Mouse (Mus musculus) cerebellum, postnatal 14 days (tissue): ENCODE results near the gene Disp1.
A peak's percentile ranks its signal among the peaks of the same experiment; 100 is the strongest.

Experiments
- DNase-seq, 2 experiments: peaks; one replicate each; pipeline ENCODE4 v3.0.0; 2021; ENCODE audit warnings: mixed read lengths in 2 of 2

The Disp1 gene

DNA sequence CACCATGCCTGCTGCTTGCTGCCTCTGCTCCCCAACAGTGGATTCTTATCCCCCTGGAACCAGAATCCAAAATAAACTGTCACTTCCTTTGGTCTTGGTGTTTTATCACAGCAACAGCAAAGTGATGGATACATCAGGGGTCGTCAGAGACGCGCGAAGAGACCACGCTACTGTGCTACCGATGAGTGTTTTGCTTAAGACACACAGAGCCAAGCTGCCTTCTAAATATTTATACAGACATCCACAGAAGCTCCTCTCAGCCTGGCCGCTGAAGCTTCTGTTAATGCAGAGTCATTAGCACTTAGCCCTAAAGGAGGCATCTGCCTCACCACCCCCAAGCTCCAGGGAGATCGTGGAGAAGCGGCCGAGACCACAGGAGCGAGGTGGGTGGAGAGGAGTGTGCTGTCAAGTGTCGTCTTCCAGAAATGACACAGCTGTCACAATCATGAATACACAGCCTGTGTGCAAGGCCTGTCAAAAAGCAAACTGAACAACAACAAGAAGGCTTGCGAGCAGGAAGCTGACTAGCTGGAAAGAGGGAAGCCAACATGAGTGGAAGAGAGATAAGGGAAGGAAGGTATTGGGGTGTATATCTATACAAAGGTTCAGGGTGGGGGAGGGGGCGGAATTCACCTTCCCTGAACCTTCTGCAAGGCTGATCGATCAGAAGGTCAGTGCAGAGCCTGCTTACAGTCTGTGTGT lies 146.1 kb downstream of the Disp1 start:
- no peak for DNase-seq

- no peak for DNase-seq
Measured at GRCm38 (mm10) chr1:183072263-183073050, 148.9 kb downstream of the Disp1 start.

GRCm38 (mm10) chr1:183069954-183070649 lies 151.2 kb downstream of the Disp1 start:
- DNase-seq = no peak

GRCm38 (mm10) chr1:183067807-183068206 lies 153.5 kb downstream of the Disp1 start:
- no peak for DNase-seq

DNA sequence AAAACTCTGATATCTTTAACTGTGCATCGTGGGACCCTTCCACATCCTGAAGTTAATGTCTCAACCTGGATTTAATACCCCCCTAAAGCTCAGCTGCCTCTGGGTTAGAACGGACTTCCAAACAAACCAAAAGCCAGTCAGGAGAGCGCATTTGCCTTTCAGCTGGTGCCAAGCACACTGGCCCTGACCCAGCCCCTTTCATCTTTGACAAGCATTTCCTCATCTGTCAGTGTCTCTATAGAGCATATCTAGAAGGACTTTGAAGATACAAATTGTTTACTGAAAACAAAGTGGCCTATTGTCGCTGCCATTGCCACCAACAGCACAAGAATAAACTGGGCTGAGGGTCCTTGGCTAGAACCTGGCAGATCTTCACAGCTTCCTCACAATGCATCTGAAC lies 154.3 kb downstream of the Disp1 start:
- no peak for DNase-seq

GRCm38 (mm10) chr1:183060611-183061010 lies 160.7 kb downstream of the Disp1 start:
- no peak for DNase-seq

DNA sequence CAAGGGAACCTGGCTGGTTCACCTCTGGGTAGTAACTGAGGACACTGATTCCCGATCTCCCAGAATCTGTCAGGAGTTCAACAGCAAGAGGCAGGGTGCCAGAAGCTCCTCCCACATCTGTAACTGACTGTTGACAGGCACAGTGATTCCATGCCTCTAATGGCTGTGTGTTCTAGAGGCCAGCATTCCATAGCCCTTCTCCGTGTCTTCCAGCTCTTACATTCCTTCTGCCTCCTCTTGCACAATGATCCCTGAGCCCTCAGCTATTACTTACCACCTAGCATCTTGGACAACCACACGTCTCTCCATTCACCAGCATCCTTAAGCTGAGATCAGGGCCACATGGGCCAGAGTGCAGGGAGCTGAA lies 165.1 kb downstream of the Disp1 start:
- no peak for DNase-seq

DNA sequence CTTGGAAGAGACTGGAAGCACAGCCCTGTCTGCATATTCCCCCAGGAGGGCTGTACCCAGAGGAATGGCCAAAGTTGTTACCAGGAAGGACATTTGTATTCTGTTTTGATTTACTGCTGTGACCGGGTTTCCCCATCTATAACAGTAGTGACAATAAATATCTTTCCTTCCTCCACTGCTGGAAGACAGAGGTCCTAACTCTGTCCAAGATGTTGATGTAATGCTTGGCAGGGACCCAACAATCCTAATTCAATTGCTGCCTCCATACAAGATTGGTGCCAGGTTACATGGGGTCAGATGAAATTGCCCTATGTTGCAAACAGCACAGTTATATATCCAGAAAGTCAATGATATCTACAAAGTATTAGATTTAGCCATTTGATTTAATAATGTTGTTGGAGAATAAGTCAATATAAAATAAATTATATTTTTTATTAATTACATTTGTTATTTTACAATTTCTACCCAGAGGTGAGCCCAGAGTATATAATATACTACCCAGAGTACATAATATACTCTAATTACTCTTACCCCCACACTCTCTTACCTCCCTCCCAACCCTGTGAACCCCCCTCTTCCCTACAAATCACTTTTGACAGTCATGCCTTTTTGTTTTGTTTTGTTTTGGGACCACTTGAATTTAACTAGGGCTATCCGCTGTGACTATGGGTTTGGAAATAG lies 165.6 kb downstream of the Disp1 start:
- DNase-seq = peak; percentile 32 to 62

DNA sequence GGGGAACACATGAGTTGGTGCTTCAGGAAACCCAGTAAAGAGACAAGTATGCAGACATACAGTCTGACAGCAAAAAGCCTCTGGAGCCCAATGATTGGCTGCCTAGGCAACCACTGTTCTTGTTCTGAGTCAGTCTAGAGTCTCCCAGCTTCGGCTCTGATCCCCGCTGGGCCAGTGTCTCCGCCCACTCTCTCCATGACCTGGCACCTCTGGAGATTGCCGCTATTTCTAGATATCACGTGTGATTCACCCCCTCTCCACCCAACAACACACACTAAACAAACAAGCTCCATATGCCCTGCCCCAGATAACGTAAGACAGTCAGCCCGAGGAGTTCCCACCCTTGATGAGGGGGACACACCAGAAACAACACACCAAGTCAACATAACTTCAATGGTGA lies 168.7 kb downstream of the Disp1 start:
- DNase-seq = no peak

GRCm38 (mm10) chr1:183049295-183049694 lies 172.0 kb downstream of the Disp1 start:
- DNase-seq = peak; percentile 21 to 37

DNA sequence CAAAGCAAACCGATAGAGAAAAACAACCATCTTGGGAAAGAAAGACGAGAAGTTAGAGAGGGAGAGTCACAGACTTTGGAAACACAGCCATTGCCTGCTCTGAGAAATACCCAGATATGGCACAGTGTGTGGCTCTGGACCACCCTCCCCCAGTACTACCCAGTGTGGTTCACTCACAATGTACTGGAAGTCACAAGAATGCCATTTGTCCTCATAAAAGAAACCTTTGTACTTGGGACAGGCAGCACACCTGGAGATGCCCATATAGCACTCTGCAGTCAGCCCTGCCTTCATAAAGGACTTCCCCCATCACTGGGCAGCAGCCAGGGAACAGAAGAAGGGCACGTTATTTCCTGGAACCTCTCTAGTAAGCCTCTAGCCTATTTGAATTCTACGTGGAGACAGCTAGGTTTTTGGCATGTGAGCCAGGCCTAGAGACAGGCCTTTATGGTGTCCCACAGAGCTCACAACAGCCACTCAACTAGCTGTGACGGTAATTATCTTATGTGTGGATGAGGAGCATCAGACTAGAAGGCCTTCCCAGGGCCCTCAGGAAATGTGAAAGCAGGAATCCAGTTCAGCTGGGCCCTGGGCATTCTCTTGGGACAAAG lies 173.3 kb downstream of the Disp1 start:
- DNase-seq = peak; percentile 23 to 24

DNA sequence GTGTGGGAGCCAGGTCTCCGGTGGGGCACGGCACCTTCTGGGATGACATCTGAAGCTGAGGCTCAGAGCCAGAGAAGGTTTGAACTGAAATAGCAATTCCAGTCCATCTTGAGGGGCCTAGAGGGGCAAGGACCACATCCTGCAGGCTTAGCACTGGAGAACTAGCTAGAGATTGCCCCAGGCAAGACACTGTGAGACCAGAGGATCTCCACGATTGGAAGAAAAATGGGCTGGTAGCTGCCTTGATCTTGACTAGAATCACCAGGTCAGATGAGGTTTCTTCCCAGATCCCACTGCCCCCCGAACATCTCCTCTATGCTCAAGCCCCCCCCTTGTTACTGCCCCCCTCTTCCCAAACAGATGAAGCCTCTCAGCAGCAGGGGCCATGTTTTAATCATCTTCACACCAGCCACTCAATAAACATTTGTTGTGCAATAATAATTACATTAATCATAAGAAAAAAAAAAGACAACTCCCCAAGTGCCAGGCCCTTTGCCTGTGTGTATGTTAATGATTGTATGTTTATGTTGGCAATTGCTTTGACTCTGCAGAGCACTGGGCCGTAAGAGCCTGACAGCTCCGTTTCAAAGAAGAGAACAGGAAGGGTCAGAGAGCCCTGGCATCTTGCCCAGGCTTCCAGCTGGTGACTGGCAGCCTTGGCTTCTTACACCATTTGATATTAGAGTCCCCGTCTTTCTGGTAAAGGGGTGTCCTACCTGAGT lies 174.0 kb downstream of the Disp1 start:
- DNase-seq = peak; percentile 66 to 74

GRCm38 (mm10) chr1:183046081-183046480 lies 175.2 kb downstream of the Disp1 start:
- DNase-seq = no peak

DNA sequence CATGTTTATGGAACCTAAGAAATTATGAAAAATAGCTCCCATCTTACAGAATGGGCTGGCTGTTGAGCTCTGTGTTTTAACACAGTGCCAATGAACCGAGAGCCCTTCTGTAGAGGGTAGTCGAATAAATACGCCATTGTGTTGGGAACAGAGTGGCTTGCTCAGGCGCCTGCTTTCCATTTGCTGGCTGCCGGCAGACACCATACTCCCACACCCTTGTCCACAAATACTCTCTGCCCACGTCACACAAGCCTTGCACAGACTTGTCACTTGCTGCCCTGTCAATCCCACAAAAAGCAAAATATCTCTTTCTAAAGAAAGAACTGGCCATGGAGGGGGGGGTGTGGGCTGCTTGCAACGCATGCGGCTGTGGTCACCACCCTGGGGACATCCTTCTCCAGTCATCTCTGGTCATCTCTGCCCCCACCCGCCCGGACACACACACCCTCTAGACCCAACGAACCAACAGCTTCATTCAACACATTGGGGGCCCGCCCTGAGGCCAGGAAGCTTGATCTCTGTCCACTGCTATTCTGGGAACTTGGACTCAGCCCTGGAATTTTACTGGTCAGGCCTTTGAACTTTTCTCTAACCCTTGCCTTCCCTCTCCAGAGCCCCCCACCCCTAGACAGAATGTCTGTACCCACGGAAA lies 178.0 kb downstream of the Disp1 start:
- DNase-seq = no peak

- peak; percentile 65 to 69 for DNase-seq
Measured at GRCm38 (mm10) chr1:183041703-183042102, 179.6 kb downstream of the Disp1 start.

DNA sequence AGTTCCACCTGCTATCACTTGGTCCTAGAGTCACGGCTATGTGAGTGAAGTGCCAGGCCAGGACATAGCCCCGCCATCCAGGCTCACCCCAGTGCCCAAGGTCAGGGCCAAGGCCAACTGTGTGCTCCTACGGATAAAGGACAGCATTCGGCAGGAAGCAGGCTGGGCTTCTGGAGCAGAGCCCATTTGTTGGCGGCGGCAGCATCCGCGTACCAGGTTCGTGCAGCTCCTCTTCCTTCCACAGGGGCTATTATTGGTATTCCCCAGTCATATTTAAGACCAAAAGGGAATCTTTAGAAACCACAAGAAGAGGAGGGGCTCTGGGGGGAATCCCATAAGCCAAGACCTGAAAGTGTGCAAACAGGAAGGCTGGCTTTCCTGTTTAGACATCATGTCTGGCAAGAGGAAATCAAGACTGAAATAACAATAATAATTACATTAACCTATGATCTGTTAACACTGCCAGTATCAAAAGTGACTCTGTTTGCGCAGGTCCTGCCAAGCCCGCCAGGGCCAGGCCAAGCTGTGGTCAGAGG lies 180.4 kb downstream of the Disp1 start:
- DNase-seq = peak; percentile 59 to 65

GRCm38 (mm10) chr1:183039881-183040708 lies 181.2 kb downstream of the Disp1 start:
- no peak for DNase-seq

GRCm38 (mm10) chr1:183039404-183039803 lies 181.9 kb downstream of the Disp1 start:
- no peak for DNase-seq
